Mouse (Mus musculus) stomach, embryonic 15.5 days (tissue): ENCODE results near the gene Cadm4. TPM values are rescaled to one million over a fixed set of nuclear protein-coding genes. Genes with fewer than 3 reads are reported as not detected.
A peak's percentile ranks its signal among the peaks of the same experiment; 100 is the strongest.
"Not testable (repeated sequence)": the region's sequence is repeated elsewhere in the genome, so short reads cannot be mapped to it uniquely, and the experiment has no call there.

Source experiments
- ATAC-seq: fragments of 200-750 bp; cut with Nextera tagmentation; 2 replicates; pipeline ENCODE4 v1.8.0; 2017; ENCODE audit warnings: low read depth, moderate number of reproducible peaks, moderate TSS enrichment; ENCODE audit not compliant: insufficient read depth, low FRiP score
- H3K27ac ChIP-seq: fragments of 300-500 bp; sonication (generic); 2 replicates; pipeline ENCODE4 v1.5.1; 2015; ENCODE audit warnings: mild to moderate bottlenecking, inconsistent platforms
- H3K27me3 ChIP-seq: fragments of 300-500 bp; sonication (generic); replicated peaks from 2 replicates; pipeline ENCODE4 v1.6.1; 2015; ENCODE audit warnings: inconsistent platforms
- H3K36me3 ChIP-seq: fragments of 300-500 bp; sonication (generic); 2 replicates; pipeline ENCODE4 v1.6.1; 2015; ENCODE audit warnings: inconsistent platforms
- H3K4me1 ChIP-seq: fragments of 300-500 bp; sonication (generic); 2 replicates; pipeline ENCODE4 v1.6.1; 2015; ENCODE audit warnings: inconsistent platforms
- H3K4me2 ChIP-seq: fragments of 300-500 bp; sonication (generic); 2 replicates; pipeline ENCODE4 v1.6.1; 2015; ENCODE audit warnings: mild to moderate bottlenecking, inconsistent platforms
- H3K4me3 ChIP-seq: fragments of 300-500 bp; sonication (generic); replicated peaks from 2 replicates; pipeline ENCODE4 v1.5.1; 2015; ENCODE audit warnings: inconsistent platforms
- H3K9ac ChIP-seq: fragments of 300-500 bp; sonication (generic); 2 replicates; pipeline ENCODE4 v1.6.1; 2015; ENCODE audit warnings: inconsistent platforms
- H3K9me3 ChIP-seq: fragments of 300-500 bp; sonication (generic); 2 replicates; pipeline ENCODE4 v1.6.1; 2016; ENCODE audit warnings: inconsistent platforms
- WGBS: fragments of 180-500 bp; shearing (Covaris S2); methylation state at CpG from one replicate; pipeline ENCODE4 v1.1.7; 2015; 5-methylcytosine and 5-hydroxymethylcytosine counted together
- polyA plus RNA-seq: library from polyadenylated mRNA; unstranded; fragments of >200 nt; fragmentation: Nextera tagmentation; extraction: Ambion mirVana; gene quantifications from 2 replicates; pipeline ENCODE4 v1.2.1, GENCODE M21; 2015

Cadm4 gene
- polyA plus RNA-seq, 1 experiment from 2014 or later: 6.3 TPM

DNA sequence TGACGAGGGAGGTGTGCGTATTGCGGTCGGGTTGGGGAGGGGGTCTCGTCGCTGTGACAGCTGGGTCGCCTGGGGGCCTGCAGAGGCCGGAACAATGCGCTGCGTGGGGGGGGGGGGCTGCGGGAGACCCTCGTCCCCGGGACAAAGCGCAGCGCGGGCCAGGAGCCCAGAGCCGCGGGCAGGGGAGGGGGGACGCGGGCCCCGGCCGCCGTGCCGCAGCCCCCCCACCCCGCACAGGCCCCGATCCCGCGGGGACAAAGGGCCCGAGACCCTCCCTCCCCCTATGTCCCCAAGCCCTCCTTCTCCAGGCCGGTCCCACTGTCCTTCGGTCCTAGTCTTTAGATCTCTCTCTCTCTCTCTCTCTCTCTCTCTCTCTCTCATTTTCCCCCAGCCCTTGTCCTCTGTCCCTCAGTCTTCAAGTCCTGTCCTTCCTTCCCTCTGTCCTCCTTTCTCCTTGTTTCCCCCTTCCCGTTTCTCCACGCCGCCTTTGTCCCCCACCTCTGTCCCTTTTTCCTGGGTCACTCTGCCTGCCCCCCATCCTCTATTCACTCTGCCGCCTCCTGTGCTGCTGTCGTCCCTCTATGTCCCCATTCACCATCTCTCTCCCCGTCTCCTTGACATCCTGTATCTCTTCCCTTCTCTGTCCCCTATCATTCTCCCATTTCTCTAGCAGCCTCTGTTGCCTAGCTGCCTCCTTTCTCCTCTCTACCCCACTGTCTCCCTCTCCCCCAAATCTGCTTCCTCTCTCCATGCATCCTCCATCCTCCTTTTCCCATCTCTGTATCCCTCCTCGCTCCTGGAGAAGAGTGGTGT is 591 bp downstream of the Cadm4 start:
- H3K27ac ChIP-seq: no peak overlapping the region
- peak overlapping the region; percentile 20; the same call in 1 of the 2 replicates for H3K9ac ChIP-seq
- no peaks in the 10 kb centered on the region for H3K36me3 ChIP-seq
- peaks cover 19% of the 10 kb centered on the region for H3K4me1 ChIP-seq
- peak overlapping the region; percentile 99 for H3K4me2 ChIP-seq
- H3K27me3 ChIP-seq: 0 out of 2 replicates have a peak, but pooled peaks cover 5% of the 10 kb centered on the region
- 9% methylated on average over 12 of the region's 38 CpGs for WGBS
- peak overlapping the region; percentile 63 for H3K4me3 ChIP-seq
- no peak; the same call in 1 of the 2 replicates for ATAC-seq
- no peaks in the 10 kb centered on the region for H3K9me3 ChIP-seq

DNA sequence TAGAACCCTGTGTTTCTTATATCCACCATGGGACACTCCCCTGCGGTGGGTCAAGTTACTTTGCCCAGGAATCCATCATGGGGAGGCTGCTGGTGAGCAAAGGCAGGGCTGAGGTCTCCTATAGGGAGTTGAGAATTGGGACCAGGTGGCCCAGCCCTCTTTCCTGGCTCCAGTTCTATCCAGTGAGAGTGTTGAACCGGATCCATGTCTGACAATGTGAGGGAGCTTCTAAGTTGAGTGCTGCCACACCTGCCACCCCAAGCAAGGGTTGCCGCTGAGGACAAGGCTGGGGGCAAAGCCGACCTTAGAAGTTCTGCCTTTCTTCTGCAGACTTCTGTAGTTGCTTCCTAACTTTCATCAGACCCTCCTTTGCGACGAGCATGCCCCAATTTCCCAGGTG is 1.5 kb downstream of the Cadm4 start:
- not testable (repeated sequence) for H3K4me2 ChIP-seq, H3K36me3 ChIP-seq, H3K27ac ChIP-seq, H3K9ac ChIP-seq, H3K27me3 ChIP-seq, H3K4me3 ChIP-seq, H3K9me3 ChIP-seq, ATAC-seq
- peaks cover 19% of the 10 kb centered on the region for H3K4me1 ChIP-seq
- 55% methylated on average over 6 of the region's 6 CpGs for WGBS

DNA sequence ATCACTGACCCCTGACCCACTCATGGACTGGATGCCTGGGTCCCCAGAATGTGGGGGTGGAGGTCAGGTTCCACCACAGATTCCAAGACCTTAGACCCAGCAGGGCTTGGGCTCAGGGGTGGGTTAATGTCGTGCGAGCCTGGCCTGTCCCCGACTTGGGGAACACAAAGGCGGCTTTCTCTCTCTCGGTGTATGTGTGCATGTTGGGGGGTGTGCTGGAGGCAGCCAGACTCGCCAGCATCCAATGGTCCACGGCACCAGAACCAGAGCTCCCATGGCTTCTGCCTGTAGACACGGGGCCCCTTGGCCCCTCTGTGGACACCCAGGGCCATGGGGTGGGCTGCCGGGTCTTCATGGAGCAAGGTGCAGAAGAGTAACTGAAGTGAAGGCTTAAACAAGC is 3.7 kb downstream of the Cadm4 start:
- Histone ChIP-seq H3K4me2 (no peak overlapping the region), H3K4me1 (peaks cover 19% of the 10 kb centered on the region), H3K9me3 (no peaks in the 10 kb centered on the region), H3K9ac (no peak overlapping the region), H3K36me3 (no peaks in the 10 kb centered on the region), H3K27ac (no peak overlapping the region), H3K27me3 (0 out of 2 replicates have a peak, but pooled peaks cover 5% of the 10 kb centered on the region), H3K4me3 (no peak overlapping the region)
- 82% methylated on average over 9 of the region's 9 CpGs for WGBS
- no peak for ATAC-seq

GRCm38 (mm10) chr7:24486654-24487130 is 4.9 kb downstream of the Cadm4 start:
- H3K4me2 ChIP-seq: no peak overlapping the region
- H3K9ac ChIP-seq: no peak overlapping the region
- no peaks in the 10 kb centered on the region for H3K36me3 ChIP-seq
- no peak overlapping the region for H3K4me3 ChIP-seq
- H3K9me3 ChIP-seq: no peaks in the 10 kb centered on the region
- ATAC-seq: peak; percentile 44; the same call in 1 of the 2 replicates
- WGBS: 42% methylated on average over 9 of the region's 9 CpGs
- 0 out of 2 replicates have a peak, but pooled peaks cover 5% of the 10 kb centered on the region for H3K27me3 ChIP-seq
- H3K27ac ChIP-seq: no peak overlapping the region
- H3K4me1 ChIP-seq: peaks cover 9% of the 10 kb centered on the region; the same call in 1 of the 2 replicates

DNA sequence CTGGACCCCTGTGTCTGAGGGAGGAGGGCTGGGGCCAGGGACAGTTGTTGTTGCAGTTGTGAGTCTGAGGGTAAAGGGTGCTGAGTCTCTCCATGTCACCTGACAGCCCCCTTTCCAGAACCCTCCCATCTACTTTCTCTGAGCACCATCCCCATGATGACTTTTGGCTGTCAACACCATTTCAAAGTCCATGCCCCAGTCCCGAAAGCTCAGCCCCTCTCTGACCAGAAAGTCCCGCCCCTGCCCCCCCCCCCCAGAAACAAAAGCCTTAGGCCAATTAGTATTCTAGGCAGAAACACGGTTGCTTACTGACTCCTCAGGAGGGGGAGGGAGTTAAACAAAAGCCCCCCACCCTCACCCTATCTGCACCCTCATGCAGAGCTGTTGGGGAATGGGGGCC is 5.6 kb downstream of the Cadm4 start:
- WGBS: 50% methylated on average over 3 of the region's 3 CpGs
- ATAC-seq: no peak

GRCm38 (mm10) chr7:24488303-24488702 is 6.5 kb downstream of the Cadm4 start:
- no peaks in the 10 kb centered on the region for H3K36me3 ChIP-seq
- 87% methylated on average over 8 of the region's 8 CpGs for WGBS
- H3K9ac ChIP-seq: no peak overlapping the region
- no peak overlapping the region for H3K4me3 ChIP-seq
- no peak for ATAC-seq
- H3K27ac ChIP-seq: no peak overlapping the region
- H3K9me3 ChIP-seq: no peaks in the 10 kb centered on the region
- H3K4me1 ChIP-seq: peaks cover 9% of the 10 kb centered on the region; the same call in 1 of the 2 replicates
- no peak overlapping the region for H3K4me2 ChIP-seq
- no peaks in the 10 kb centered on the region for H3K27me3 ChIP-seq

More for the DNA sequence above, 5.6 kb downstream of the Cadm4 start:
- H3K4me2 ChIP-seq: no peak overlapping the region
- 0 out of 2 replicates have a peak, but pooled peaks cover 5% of the 10 kb centered on the region for H3K27me3 ChIP-seq
- H3K27ac ChIP-seq: no peak overlapping the region
- H3K4me1 ChIP-seq: peaks cover 9% of the 10 kb centered on the region; the same call in 1 of the 2 replicates
- no peak overlapping the region for H3K4me3 ChIP-seq
- no peak overlapping the region for H3K9ac ChIP-seq
- no peaks in the 10 kb centered on the region for H3K36me3 ChIP-seq
- no peaks in the 10 kb centered on the region for H3K9me3 ChIP-seq

GRCm38 (mm10) chr7:24499856-24500577 is 18.2 kb downstream of the Cadm4 start:
- H3K27me3 ChIP-seq: peaks cover 19% of the 10 kb centered on the region

DNA sequence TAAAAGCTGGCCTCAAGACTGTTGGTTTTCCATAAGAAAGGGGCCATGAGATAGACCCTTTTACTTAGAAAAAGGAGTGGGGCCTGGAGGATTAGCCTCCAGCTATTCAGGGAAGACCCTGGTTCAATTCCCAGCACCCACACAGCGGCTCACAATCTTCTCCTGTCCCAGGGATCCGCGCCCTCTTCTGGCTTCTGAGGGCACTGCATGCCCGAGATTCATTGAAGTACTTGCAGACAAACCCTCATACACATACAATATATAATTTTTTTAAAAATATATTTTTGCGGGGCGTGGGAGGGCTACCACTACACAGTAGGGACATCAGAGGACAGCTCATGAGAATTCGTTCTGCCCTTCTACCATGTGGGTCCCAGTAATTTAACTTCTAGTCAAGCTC is 19.1 kb downstream of the Cadm4 start:
- H3K4me2 ChIP-seq: no peak overlapping the region
- H3K9me3 ChIP-seq: no peaks in the 10 kb centered on the region
- peaks cover 24% of the 10 kb centered on the region for H3K4me1 ChIP-seq
- H3K36me3 ChIP-seq: no peaks in the 10 kb centered on the region
- peaks cover 19% of the 10 kb centered on the region for H3K27me3 ChIP-seq
- no peak overlapping the region for H3K9ac ChIP-seq
- H3K4me3 ChIP-seq: no peak overlapping the region
- WGBS: 34% methylated on average over 7 of the region's 7 CpGs
- H3K27ac ChIP-seq: no peak overlapping the region
- no peak for ATAC-seq

More at GRCm38 (mm10) chr7:24499856-24500577, 18.2 kb downstream of the Cadm4 start:
- Histone ChIP-seq H3K9me3 (no peaks in the 10 kb centered on the region), H3K4me1 (peaks cover 18% of the 10 kb centered on the region; the same call in 1 of the 2 replicates), H3K27ac (no peak overlapping the region), H3K36me3 (no peaks in the 10 kb centered on the region), H3K4me2 (peak overlapping the region; percentile 64), H3K4me3 (peak overlapping the region; percentile 33), H3K9ac (no peak overlapping the region)
- no peak; the same call in 1 of the 2 replicates for ATAC-seq
- WGBS: 11% methylated on average over 43 of the region's 43 CpGs

DNA sequence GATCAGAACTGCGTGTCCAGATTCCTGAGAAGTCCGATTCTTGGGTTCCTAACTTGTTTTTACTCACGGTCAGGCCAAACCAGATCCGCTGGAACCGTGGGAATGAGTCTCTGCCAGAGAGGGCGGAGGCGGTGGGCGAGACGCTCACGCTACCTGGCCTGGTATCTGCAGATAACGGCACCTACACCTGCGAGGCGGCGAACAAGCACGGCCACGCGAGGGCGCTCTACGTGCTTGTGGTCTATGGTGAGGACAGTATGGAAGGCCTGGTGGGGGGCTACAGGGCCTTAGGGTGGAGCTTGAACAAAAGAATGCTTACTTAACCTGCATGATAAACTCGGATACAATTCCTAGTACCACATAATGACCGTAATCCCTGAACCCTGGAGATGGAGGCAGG is 19.7 kb downstream of the Cadm4 start:
- Histone ChIP-seq H3K4me3 (no peak overlapping the region), H3K9ac (no peak overlapping the region), H3K36me3 (no peaks in the 10 kb centered on the region), H3K27ac (no peak overlapping the region), H3K4me1 (peaks cover 26% of the 10 kb centered on the region), H3K9me3 (no peaks in the 10 kb centered on the region), H3K27me3 (peaks cover 19% of the 10 kb centered on the region), H3K4me2 (no peak overlapping the region)
- no peak for ATAC-seq
- WGBS: 51% methylated on average over 21 of the region's 21 CpGs

DNA sequence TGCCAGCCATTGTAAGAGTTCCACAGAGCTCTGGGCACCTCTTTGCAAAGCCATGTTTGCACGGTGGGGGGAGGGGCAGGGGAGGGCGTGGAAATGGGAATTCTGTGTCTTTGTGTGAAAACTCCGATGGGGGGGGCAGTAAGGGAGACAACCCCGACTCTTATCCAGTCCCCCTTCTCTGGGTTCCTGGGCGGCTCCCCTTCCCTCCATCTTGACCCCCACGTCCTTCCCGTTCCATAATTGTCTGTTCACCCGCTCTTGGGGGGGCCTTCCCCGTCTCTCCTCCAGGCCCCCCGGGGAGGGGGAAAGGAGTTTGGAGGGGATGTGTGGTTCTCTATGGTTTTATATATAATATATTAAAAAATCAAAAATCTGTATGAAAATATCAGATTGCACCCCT is 22.2 kb downstream of the Cadm4 start:
- WGBS: 29% methylated on average over 10 of the region's 10 CpGs
- Histone ChIP-seq H3K4me3 (no peak overlapping the region), H3K36me3 (no peaks in the 10 kb centered on the region), H3K9ac (no peak overlapping the region), H3K4me1 (peaks cover 29% of the 10 kb centered on the region), H3K27me3 (peaks cover 18% of the 10 kb centered on the region), H3K4me2 (peak overlapping the region; percentile 30), H3K9me3 (no peaks in the 10 kb centered on the region), H3K27ac (no peak overlapping the region)
- no peak for ATAC-seq

GRCm38 (mm10) chr7:24504868-24505267 is 23.0 kb downstream of the Cadm4 start:
- Histone ChIP-seq H3K4me2 (no peak overlapping the region), H3K9me3 (no peaks in the 10 kb centered on the region), H3K27me3 (peaks cover 10% of the 10 kb centered on the region), H3K27ac (no peak overlapping the region), H3K4me3 (no peak overlapping the region), H3K36me3 (no peaks in the 10 kb centered on the region), H3K4me1 (peaks cover 26% of the 10 kb centered on the region), H3K9ac (no peak overlapping the region)
- 20% methylated on average over 4 of the region's 4 CpGs for WGBS
- no peak for ATAC-seq
